Mouse (Mus musculus) small intestine, adult 2 months (tissue): Measurements from ENCODE around the gene Slc13a3.

ENCODE experiments used
- CTCF ChIP-seq: fragments of 200-500 bp; IDR thresholded peaks from 2 replicates; pipeline ENCODE4 v1.5.1; 2012; ENCODE audit warnings: low read depth, mild to moderate bottlenecking, control low read depth, inconsistent platforms, low read length, moderate library complexity, mixed read lengths; ENCODE audit not compliant: insufficient replicate concordance, insufficient read length; ENCODE audit errors: extremely low read depth
- POLR2A ChIP-seq: fragments of 200-500 bp; IDR thresholded peaks from 2 replicates; pipeline ENCODE4 v1.6.1; 2012; ENCODE audit warnings: low read depth, mild to moderate bottlenecking, control low read depth, inconsistent platforms, low read length, moderate library complexity

DNA sequence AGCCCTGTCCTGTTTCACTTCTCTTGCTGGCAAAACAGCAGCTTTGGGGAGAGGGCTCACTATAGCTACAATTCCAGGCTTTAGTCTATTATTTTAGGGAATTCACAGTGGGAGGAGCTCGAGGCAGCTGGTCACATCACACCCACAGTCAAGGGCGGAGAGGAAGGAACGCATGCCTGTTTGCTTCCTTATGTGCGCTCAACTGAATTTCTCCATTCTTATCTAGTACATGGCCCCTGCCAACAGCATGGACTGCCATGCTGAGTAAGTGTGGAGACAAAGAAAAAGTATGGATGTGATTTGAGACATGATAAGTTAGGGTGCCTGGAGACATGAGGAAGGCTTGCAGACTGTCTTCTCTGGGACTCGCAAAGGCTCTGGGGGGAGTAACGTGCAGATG lies 11.1 kb upstream of the Slc13a3 start:
- no peak for TF ChIP-seq POLR2A
- no peak for TF ChIP-seq CTCF
